Mouse (Mus musculus): ENCODE measurements at regions not wholly inside any gene's neighbourhood (a gene's known extent, or its start where the extent isn't known, plus 50 kb on each side); places are given as distances from the start of the nearest gene placed in this dataset.
A peak's percentile ranks its signal among the peaks of the same experiment; 100 is the strongest.

- DNase-seq (ENCODE audit: low spot score in 2 of 2) = peak; percentile 6 to 68
These were observed 101.3 kb upstream of the A26c2 start for GRCm38 (mm10) chr7:62924585-62925331.

DNA sequence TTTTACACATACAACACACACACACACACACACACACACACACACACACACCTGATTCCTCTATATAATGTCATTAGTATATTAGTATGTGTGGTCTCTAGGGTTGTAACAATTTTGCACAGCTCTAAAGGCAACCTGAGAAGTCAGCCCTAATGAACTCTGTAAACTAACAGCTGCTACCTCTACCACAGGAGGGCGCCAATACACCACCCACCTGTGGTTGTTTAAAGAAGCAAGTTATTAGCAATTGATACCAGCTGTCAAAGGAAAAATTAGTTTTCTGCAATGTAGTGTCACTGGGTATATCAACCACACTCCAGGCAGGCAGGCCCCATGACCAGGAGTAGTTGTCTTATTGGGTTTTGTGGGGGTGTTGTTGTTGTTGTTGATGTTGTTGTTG is 98.8 kb upstream of the A26c2 start:
- DNase-seq (ENCODE audit: low spot score in 2 of 2) = peak; percentile 18 to 78

- no peak for DNase-seq (ENCODE audit: low spot score in 2 of 2)
These were observed 70.9 kb upstream of the A26c2 start for GRCm38 (mm10) chr7:62894337-62894736.

DNA sequence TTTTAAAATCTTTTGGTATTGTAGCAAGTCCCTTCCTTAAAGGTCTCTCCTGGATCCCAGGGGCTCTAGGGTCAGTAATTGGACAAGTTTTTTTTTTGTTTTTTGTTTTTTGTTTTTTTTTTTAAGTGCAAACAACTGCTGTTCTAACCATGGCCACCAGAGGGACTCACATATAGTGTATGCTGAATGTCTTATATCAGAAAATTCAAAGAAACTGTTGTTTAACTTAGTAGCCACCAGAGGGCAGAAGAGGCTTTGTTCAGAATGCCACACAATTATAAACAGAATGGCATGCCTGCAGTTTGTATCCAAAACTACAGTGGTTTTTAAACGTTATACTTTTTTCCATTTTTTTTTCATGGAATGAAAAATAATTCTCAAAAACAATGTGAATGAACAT is 53.6 kb upstream of the A26c2 start:
- DNase-seq (ENCODE audit: low spot score in 2 of 2) = peak in 1 of 2 experiments; percentile 39
